Mouse (Mus musculus): Measurements from ENCODE around the gene Bend5.

DNA sequence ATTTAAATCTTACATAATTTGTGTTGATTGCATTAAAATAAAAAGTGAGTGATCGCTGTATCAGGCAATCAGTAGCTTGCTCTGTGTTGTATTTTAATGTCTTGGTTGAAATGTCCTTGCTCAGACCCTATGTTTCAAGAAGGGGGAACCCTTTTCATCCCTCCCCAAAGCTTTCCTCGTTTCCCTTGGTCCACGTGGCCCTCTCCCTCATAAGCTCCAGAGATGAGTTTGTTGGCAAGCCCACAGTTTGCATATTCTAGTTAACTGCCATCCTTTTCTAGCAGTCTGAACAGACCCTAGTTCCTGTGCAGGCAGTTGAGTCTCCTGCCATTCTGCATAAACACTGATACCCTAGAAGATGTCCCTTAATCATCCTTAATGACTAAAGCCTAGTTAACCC lies 33.1 kb downstream of the Bend5 start:
- TF ChIP-seq CTCF (IDR thresholded peaks at IDR 0.05 in 2 of 3, conservative IDR thresholded peaks at IDR 0.05 in 1 of 3; ENCODE audit: control insufficient read depth in 1 of 3, insufficient read depth in 1 of 3, low read depth in 2 of 3, low read length in 3 of 3, poor library complexity in 1 of 3, severe bottlenecking in 1 of 3) (no peak), POLR2A (IDR thresholded peaks at IDR 0.05; ENCODE audit: control insufficient read depth in 1 of 2, insufficient read depth in 1 of 2, low read depth in 1 of 2, low read length in 2 of 2, poor library complexity in 1 of 2) (no peak), GATA1 (IDR thresholded peaks at IDR 0.05; ENCODE audit: low read depth, low read length) (no peak), RAD21 (IDR thresholded peaks at IDR 0.05; ENCODE audit: low read depth, low read length) (no peak), MAX (IDR thresholded peaks at IDR 0.05; ENCODE audit: low read length) (no peak), ZMIZ1 (IDR thresholded peaks at IDR 0.05; ENCODE audit: low read depth, low read length) (no peak), USF1 (IDR thresholded peaks at IDR 0.05; ENCODE audit: low read depth, low read length) (no peak), RCOR1 (IDR thresholded peaks at IDR 0.05; ENCODE audit: low read depth, low read length) (no peak), EP300 (IDR thresholded peaks at IDR 0.05; ENCODE audit: low read depth in 1 of 2, low read length in 2 of 2) (no peak), JUND (IDR thresholded peaks at IDR 0.05; ENCODE audit: low read depth, low read length) (no peak), MYC (IDR thresholded peaks at IDR 0.05; ENCODE audit: low read depth, low read length) (no peak)
